Mouse (Mus musculus): ENCODE data around the gene Usp1. TPM values are rescaled to one million over a fixed set of nuclear protein-coding genes. Genes with fewer than 3 reads are reported as not detected.
A peak's percentile ranks its signal among the peaks of the same experiment; 100 is the strongest.

Gene Usp1
- polyA plus RNA-seq, 1 experiment from 2014 or later = 51.0 TPM

DNA sequence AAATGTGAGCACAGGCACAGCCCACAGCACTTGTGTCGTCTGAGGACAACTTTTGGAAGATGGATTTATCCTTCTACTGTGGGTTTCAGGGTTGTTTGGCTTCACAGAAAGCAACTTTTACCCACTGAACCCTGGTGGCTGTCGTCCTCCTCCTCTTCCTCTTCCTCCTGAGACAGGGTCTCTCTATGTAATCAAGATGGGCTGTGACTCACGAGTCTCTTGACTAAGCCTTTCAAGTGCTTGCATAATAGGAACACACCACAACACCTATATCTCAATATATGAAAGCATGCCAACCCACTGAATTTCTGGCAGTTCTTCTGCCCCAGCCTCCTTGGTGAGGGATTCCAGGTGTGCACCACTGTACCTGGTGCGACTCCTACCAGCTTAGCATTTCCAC, 2.7 kb upstream of the Usp1 start:
- no peak overlapping the region for H3K4me3 ChIP-seq (ENCODE audit: low read depth, low read length)
- WGBS = 90% methylated on average over 4 of the region's 4 CpGs
- H3K9ac ChIP-seq (ENCODE audit: low read depth, low read length) = no peak overlapping the region
- ATAC-seq = no peak
- no peaks in the 10 kb centered on the region for H3K36me3 ChIP-seq (ENCODE audit: control insufficient read depth, insufficient read depth)
- TF ChIP-seq CTCF (IDR thresholded peaks at IDR 0.05; ENCODE audit: low read depth) = no peak
- H3K27me3 ChIP-seq (replicated peaks; ENCODE audit: control insufficient read depth, insufficient read depth, low read length) = no peaks in the 10 kb centered on the region
- no peak overlapping the region for H3K4me2 ChIP-seq (replicated peaks; ENCODE audit: low read depth)
- peaks cover 5% of the 10 kb centered on the region; the same call in 1 of the 2 replicates for H3K4me1 ChIP-seq (replicated peaks; ENCODE audit: control insufficient read depth, insufficient read depth, low read length)
- H3K27ac ChIP-seq (ENCODE audit: low read depth, low read length) = no peak overlapping the region
- H3K9me3 ChIP-seq (ENCODE audit: control insufficient read depth) = no peaks in the 10 kb centered on the region

DNA sequence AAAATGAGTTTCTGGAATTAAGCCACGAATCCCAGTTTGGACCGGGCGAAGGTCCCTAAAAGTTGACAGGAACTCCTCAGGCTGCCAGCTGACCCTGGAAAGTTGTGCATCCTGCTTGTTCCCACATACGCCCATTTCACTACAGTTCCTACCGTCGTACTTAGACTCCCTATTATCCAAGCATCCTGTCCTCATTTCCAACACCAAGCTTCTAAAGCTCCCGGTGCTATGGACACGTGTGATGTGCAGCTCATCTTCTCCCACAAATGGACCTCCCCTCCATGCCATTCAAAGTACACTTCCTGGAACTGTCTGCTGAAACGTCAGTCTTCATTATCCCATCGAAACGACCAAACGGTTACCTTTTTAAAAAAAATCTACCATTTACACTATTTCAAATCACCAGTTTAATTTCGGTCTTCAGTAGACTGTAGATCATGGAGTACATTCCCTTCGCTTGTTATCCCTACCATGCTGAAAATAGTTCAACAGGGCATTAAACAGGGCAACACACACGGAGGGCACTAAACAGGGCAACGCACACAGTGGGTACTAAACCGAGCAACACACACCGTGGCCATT, 1.5 kb upstream of the Usp1 start:
- TF ChIP-seq CTCF (IDR thresholded peaks at IDR 0.05; ENCODE audit: low read depth) = no peak
- ATAC-seq = no peak
- Histone ChIP-seq H3K4me3 (ENCODE audit: low read depth, low read length) (peak overlapping the region; percentile 80), H3K9me3 (ENCODE audit: control insufficient read depth) (no peaks in the 10 kb centered on the region), H3K36me3 (ENCODE audit: control insufficient read depth, insufficient read depth) (no peaks in the 10 kb centered on the region), H3K27ac (ENCODE audit: low read depth, low read length) (peak overlapping the region; percentile 96), H3K4me1 (replicated peaks; ENCODE audit: control insufficient read depth, insufficient read depth, low read length) (peaks cover 5% of the 10 kb centered on the region; the same call in 1 of the 2 replicates), H3K27me3 (replicated peaks; ENCODE audit: control insufficient read depth, insufficient read depth, low read length) (no peaks in the 10 kb centered on the region), H3K9ac (ENCODE audit: low read depth, low read length) (peak overlapping the region; percentile 91), H3K4me2 (replicated peaks; ENCODE audit: low read depth) (peak overlapping the region; percentile 86)
- WGBS = 8% methylated on average over 18 of the region's 18 CpGs

DNA sequence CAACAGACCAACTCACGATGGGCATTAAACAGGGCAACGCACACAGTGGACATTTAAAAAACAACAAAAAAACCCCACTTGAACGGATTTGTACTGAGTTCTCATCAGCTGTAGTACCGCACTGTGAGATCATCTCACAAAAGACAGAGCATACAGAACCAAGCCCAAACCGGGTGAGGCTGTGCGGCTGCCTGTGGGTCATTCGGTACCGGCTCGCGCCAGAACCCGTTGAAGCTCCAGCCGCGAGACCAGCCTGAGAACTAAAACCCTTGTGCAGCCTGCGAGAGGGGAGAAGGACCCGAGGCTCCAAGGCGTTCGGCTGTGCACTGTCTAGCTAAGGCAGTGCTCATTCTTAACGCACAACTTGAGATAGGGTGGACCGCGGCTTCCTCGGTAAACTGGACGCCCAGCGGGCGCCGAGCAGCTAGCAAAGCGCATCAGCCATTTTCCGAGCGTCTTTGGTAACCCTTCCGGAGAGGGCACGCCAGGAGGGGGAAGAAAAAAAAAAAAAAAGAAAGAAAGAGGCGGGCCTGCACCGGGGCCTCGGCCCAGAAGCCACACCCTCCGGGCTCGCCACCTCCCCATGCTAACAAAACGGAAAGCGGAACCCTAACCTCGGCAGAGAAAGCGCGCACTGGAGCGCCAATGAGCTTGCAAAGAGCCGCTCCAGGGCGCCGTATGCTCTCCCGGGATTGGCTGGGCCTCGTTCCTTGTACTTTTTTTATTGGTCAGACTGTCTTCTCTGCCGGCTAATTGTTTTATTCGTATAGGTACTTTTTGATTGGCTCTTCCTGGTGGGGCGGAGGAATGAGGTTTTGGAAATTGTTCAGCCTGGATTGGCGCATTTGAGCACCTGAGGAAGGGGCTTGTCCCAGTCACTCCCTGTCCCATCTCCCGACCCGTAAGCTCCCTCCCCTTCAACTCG, 705 bp upstream of the Usp1 start:
- H3K4me3 ChIP-seq (ENCODE audit: low read depth, low read length) = peak overlapping the region; percentile 96
- H3K4me2 ChIP-seq (replicated peaks; ENCODE audit: low read depth) = peak overlapping the region; percentile 86
- H3K4me1 ChIP-seq (replicated peaks; ENCODE audit: control insufficient read depth, insufficient read depth, low read length) = peaks cover under 1% of the 10 kb centered on the region; the same call in 1 of the 2 replicates
- H3K27ac ChIP-seq (ENCODE audit: low read depth, low read length) = peak overlapping the region; percentile 99
- no peak for TF ChIP-seq CTCF (IDR thresholded peaks at IDR 0.05; ENCODE audit: low read depth)
- H3K27me3 ChIP-seq (replicated peaks; ENCODE audit: control insufficient read depth, insufficient read depth, low read length) = no peaks in the 10 kb centered on the region
- no peaks in the 10 kb centered on the region for H3K36me3 ChIP-seq (ENCODE audit: control insufficient read depth, insufficient read depth)
- under 1% methylated on average over 53 of the region's 53 CpGs for WGBS
- H3K9ac ChIP-seq (ENCODE audit: low read depth, low read length) = peak overlapping the region; percentile 91
- peak; percentile 96 for ATAC-seq
- no peaks in the 10 kb centered on the region for H3K9me3 ChIP-seq (ENCODE audit: control insufficient read depth)

DNA sequence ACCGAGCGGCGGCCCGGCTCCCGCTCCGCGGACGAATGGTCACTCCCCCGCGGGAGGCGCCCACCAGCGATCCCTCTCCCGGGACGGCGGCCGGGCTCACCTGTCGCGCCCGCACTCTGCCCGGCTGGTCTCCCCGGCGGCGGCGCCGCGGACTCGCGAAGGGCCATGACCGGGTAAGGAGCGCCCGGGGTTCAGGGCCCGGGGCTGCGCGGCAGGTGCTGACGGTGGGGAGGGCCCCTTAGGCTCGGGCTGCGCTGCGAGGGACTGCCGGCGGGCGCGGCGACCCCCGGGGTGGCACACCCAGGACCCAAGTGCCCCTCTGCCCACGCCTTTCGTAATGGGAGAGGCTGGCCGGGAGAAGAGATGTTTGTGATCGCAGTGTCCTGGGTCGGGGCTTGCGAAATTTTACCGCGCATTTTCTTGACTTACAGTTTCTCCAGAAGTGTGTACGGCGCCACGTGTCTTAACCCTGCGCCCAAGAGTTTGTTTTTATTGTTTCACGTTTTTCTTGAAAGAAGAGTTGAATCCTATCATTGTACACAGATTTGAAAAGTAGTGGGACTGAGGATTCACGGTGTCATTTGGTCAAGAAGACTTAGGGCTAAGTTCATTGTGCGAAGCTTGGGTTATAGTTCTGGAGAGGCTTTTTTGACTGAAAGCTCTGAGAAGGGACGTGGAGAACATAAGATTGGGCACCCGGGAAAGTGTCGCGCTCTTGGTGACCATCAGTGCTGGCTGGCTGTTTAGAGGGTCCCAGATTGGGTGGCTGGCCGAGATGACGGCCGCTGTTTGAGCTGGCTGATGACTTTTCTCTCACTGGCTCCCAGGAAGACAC, 678 bp downstream of the Usp1 start:
- peak overlapping the region; percentile 96 for H3K4me3 ChIP-seq (ENCODE audit: low read depth, low read length)
- H3K4me2 ChIP-seq (replicated peaks; ENCODE audit: low read depth) = peak overlapping the region; percentile 80
- no peaks in the 10 kb centered on the region for H3K9me3 ChIP-seq (ENCODE audit: control insufficient read depth)
- H3K9ac ChIP-seq (ENCODE audit: low read depth, low read length) = peak overlapping the region; percentile 86
- H3K36me3 ChIP-seq (ENCODE audit: control insufficient read depth, insufficient read depth) = 0 out of 2 replicates have a peak, but pooled peaks cover 6% of the 10 kb centered on the region
- peak; percentile 9 for ATAC-seq
- peak overlapping the region; percentile 99 for H3K27ac ChIP-seq (ENCODE audit: low read depth, low read length)
- H3K4me1 ChIP-seq (replicated peaks; ENCODE audit: control insufficient read depth, insufficient read depth, low read length) = no peaks in the 10 kb centered on the region
- under 1% methylated on average over 60 of the region's 66 CpGs for WGBS
- no peak for TF ChIP-seq CTCF (IDR thresholded peaks at IDR 0.05; ENCODE audit: low read depth)
- no peaks in the 10 kb centered on the region for H3K27me3 ChIP-seq (replicated peaks; ENCODE audit: control insufficient read depth, insufficient read depth, low read length)

DNA sequence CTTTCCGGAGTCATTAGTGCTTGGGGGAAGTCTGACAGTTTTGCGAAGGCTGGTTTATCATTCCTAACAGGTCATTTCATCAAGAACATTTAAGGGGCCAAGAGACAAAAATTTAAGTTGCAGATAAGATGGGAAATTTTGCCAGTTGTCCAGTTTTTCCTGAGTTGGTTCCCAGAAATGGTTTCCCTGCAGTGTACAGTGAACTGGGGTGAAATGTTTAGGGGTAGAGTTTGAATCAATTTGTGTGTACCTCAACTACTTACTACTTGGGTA, 1.2 kb downstream of the Usp1 start:
- Histone ChIP-seq H3K36me3 (ENCODE audit: control insufficient read depth, insufficient read depth) (0 out of 2 replicates have a peak, but pooled peaks cover 6% of the 10 kb centered on the region), H3K27me3 (replicated peaks; ENCODE audit: control insufficient read depth, insufficient read depth, low read length) (no peaks in the 10 kb centered on the region), H3K9me3 (ENCODE audit: control insufficient read depth) (no peaks in the 10 kb centered on the region), H3K9ac (ENCODE audit: low read depth, low read length) (peak overlapping the region; percentile 86), H3K4me3 (ENCODE audit: low read depth, low read length) (peak overlapping the region; percentile 96), H3K4me1 (replicated peaks; ENCODE audit: control insufficient read depth, insufficient read depth, low read length) (no peaks in the 10 kb centered on the region), H3K4me2 (replicated peaks; ENCODE audit: low read depth) (peak overlapping the region; percentile 80), H3K27ac (ENCODE audit: low read depth, low read length) (no peak overlapping the region)
- ATAC-seq = no peak
- no peak for TF ChIP-seq CTCF (IDR thresholded peaks at IDR 0.05; ENCODE audit: low read depth)
- WGBS = 0% methylated on average over 2 of the region's 2 CpGs
